Mouse (Mus musculus) hindbrain, embryonic 16.5 days (tissue): ENCODE data around the gene Gm12248. TPM values are rescaled to one million over a fixed set of nuclear protein-coding genes. Genes with fewer than 3 reads are reported as not detected.

Experiments
- ATAC-seq: fragments of 200-750 bp; cut with Nextera tagmentation; 2 replicates; pipeline ENCODE4 v1.8.0; 2017; ENCODE audit warnings: moderate TSS enrichment, moderate library complexity
- H3K27ac ChIP-seq: fragments of 300-500 bp; sonication (generic); 2 replicates; pipeline ENCODE4 v1.5.1; 2014; ENCODE audit warnings: low read depth, mild to moderate bottlenecking, control low read depth, low read length, moderate library complexity
- H3K27me3 ChIP-seq: fragments of 300-500 bp; sonication (generic); replicated peaks from 2 replicates; pipeline ENCODE4 v1.6.1; 2014; ENCODE audit warnings: low read length; ENCODE audit not compliant: control insufficient read depth, insufficient read depth
- H3K36me3 ChIP-seq: fragments of 300-500 bp; sonication (generic); 2 replicates; pipeline ENCODE4 v1.6.1; 2014; ENCODE audit warnings: mild to moderate bottlenecking, low read length, moderate library complexity, mixed read lengths; ENCODE audit not compliant: control insufficient read depth, insufficient read depth
- H3K4me1 ChIP-seq: fragments of 300-500 bp; sonication (generic); 2 replicates; pipeline ENCODE4 v1.6.1; 2014; ENCODE audit warnings: low read depth, low read length; ENCODE audit not compliant: control insufficient read depth, insufficient read depth
- H3K4me2 ChIP-seq: fragments of 300-500 bp; sonication (generic); 2 replicates; pipeline ENCODE4 v1.6.1; 2014; ENCODE audit warnings: mild to moderate bottlenecking, low read length, control low read depth, moderate library complexity
- H3K4me3 ChIP-seq: fragments of 300-500 bp; sonication (generic); 2 replicates; pipeline ENCODE4 v1.5.1; 2014; ENCODE audit warnings: mild to moderate bottlenecking, low read length, control low read depth, moderate library complexity
- H3K9ac ChIP-seq: fragments of 300-500 bp; sonication (generic); 2 replicates; pipeline ENCODE4 v1.6.1; 2014; ENCODE audit warnings: low read depth, mild to moderate bottlenecking, control low read depth, low read length, moderate library complexity
- H3K9me3 ChIP-seq: fragments of 300-500 bp; sonication (generic); 2 replicates; pipeline ENCODE4 v1.6.1; 2014; ENCODE audit warnings: mild to moderate bottlenecking, low read length, moderate library complexity; ENCODE audit not compliant: control insufficient read depth
- WGBS: fragments of 180-500 bp; shearing (Covaris S2); extraction: QIAGEN DNeasy Blood & Tissue Kit; methylation state at CpG from one replicate; pipeline ENCODE4 v1.1.7; 2014; 5-methylcytosine and 5-hydroxymethylcytosine counted together
- polyA plus RNA-seq: library from polyadenylated mRNA; unstranded; fragments of >200 nt; fragmentation: Nextera tagmentation; extraction: Ambion mirVana; gene quantifications from 2 replicates; pipeline ENCODE4 v1.2.1, GENCODE M21; 2015

Gene Gm12248
- polyA plus RNA-seq, 1 experiment from 2014 or later = 0.13 TPM

DNA sequence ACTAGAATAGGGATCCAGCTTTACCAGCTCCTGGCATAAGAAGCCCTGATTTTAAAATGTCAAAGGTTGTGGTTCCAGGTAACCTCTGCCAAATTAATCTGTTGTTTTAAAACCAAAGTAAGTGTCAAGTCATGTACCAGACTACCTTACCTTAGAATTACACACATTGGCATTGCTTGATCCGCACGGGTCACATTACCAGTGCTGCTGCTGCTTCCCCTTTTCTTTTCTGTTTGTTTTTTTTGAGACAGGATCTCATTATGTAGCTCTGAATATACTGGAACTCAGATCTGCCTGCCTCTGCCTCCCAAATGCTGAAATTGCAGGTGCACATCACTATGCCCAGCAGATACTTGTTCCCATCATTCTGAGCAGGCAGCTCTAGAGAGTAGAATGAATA lies 63.1 kb downstream of the Gm12248 start:
- no peak overlapping the region for H3K27ac ChIP-seq
- no peaks in the 10 kb centered on the region for H3K36me3 ChIP-seq
- H3K9me3 ChIP-seq = no peaks in the 10 kb centered on the region
- no peak overlapping the region for H3K4me3 ChIP-seq
- 84% methylated on average over 2 of the region's 2 CpGs for WGBS
- no peaks in the 10 kb centered on the region for H3K27me3 ChIP-seq
- no peak overlapping the region for H3K9ac ChIP-seq
- H3K4me2 ChIP-seq = no peak overlapping the region
- ATAC-seq = no peak
- no peaks in the 10 kb centered on the region; the same call in 1 of the 2 replicates for H3K4me1 ChIP-seq

- Histone ChIP-seq H3K27me3 (no peaks in the 10 kb centered on the region), H3K27ac (no peak overlapping the region)
- ATAC-seq = no peak
Observed at GRCm38 (mm10) chr11:58028981-58029380, 64.0 kb downstream of the Gm12248 start.

DNA sequence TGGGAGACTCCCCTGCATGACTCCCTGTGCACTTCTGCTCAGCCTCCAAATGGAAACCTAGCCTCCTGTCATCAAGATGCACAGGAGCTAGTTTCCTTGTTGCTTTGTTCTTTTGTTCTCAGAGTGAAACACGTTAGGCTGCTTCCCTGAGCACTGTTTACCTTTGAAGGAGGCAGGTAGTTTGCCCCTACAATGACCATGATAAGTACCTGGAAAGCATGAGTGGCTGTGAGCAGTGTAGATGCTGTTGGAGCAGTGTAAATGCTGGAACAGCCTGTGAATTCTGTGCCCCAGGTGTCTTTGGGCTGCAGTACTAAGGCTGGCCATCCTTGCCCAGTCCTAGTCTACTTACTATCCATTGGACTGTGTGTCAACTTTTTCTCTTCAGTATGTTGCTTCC lies 66.1 kb downstream of the Gm12248 start:
- Histone ChIP-seq H3K9me3 (no peaks in the 10 kb centered on the region), H3K27me3 (no peaks in the 10 kb centered on the region), H3K36me3 (no peaks in the 10 kb centered on the region), H3K27ac (no peak overlapping the region), H3K4me3 (no peak overlapping the region), H3K4me1 (peaks cover 2% of the 10 kb centered on the region; the same call in 1 of the 2 replicates), H3K9ac (no peak overlapping the region), H3K4me2 (no peak overlapping the region)
- ATAC-seq = no peak
- 92% methylated on average over 1 of the region's 1 CpGs for WGBS

More at GRCm38 (mm10) chr11:58028981-58029380, 64.0 kb downstream of the Gm12248 start:
- Histone ChIP-seq H3K36me3 (no peaks in the 10 kb centered on the region), H3K4me2 (no peak overlapping the region), H3K4me1 (no peaks in the 10 kb centered on the region; the same call in 1 of the 2 replicates), H3K4me3 (no peak overlapping the region), H3K9ac (no peak overlapping the region), H3K9me3 (no peaks in the 10 kb centered on the region)
- 91% methylated on average over 1 of the region's 1 CpGs for WGBS

- Histone ChIP-seq H3K4me2 (no peak overlapping the region), H3K27me3 (no peaks in the 10 kb centered on the region), H3K36me3 (no peaks in the 10 kb centered on the region), H3K27ac (no peak overlapping the region), H3K9ac (no peak overlapping the region), H3K4me3 (no peak overlapping the region), H3K4me1 (peaks cover 7% of the 10 kb centered on the region; the same call in 1 of the 2 replicates), H3K9me3 (no peaks in the 10 kb centered on the region)
- no peak for ATAC-seq
- WGBS = 72% methylated on average over 3 of the region's 3 CpGs
Observed at GRCm38 (mm10) chr11:58026337-58026736, 66.6 kb downstream of the Gm12248 start.

GRCm38 (mm10) chr11:58025881-58026280 lies 67.1 kb downstream of the Gm12248 start:
- ATAC-seq = no peak
- H3K9me3 ChIP-seq = no peaks in the 10 kb centered on the region
- no peaks in the 10 kb centered on the region for H3K36me3 ChIP-seq
- H3K4me1 ChIP-seq = peaks cover 11% of the 10 kb centered on the region
- no peaks in the 10 kb centered on the region for H3K27me3 ChIP-seq
- 85% methylated on average over 4 of the region's 4 CpGs for WGBS
- H3K27ac ChIP-seq = no peak overlapping the region
- no peak overlapping the region for H3K4me3 ChIP-seq
- no peak overlapping the region for H3K4me2 ChIP-seq
- no peak overlapping the region for H3K9ac ChIP-seq

GRCm38 (mm10) chr11:58024671-58025070 lies 68.3 kb downstream of the Gm12248 start:
- Histone ChIP-seq H3K9ac (no peak overlapping the region), H3K4me2 (no peak overlapping the region), H3K36me3 (no peaks in the 10 kb centered on the region), H3K4me1 (peaks cover 14% of the 10 kb centered on the region), H3K4me3 (no peak overlapping the region), H3K27ac (no peak overlapping the region), H3K27me3 (no peaks in the 10 kb centered on the region), H3K9me3 (no peaks in the 10 kb centered on the region)
- ATAC-seq = no peak
- WGBS = 80% methylated on average over 2 of the region's 2 CpGs

- no peak overlapping the region for H3K4me3 ChIP-seq
- peaks cover 14% of the 10 kb centered on the region for H3K4me1 ChIP-seq
- H3K27ac ChIP-seq = no peak overlapping the region
- no peak overlapping the region for H3K4me2 ChIP-seq
- 91% methylated on average over 1 of the region's 1 CpGs for WGBS
- no peaks in the 10 kb centered on the region for H3K36me3 ChIP-seq
- no peaks in the 10 kb centered on the region for H3K9me3 ChIP-seq
- ATAC-seq = no peak
- H3K27me3 ChIP-seq = no peaks in the 10 kb centered on the region
- H3K9ac ChIP-seq = no peak overlapping the region
Observed at GRCm38 (mm10) chr11:58024271-58024670, 68.7 kb downstream of the Gm12248 start.

GRCm38 (mm10) chr11:58021618-58022017 lies 71.3 kb downstream of the Gm12248 start:
- no peak for ATAC-seq
- Histone ChIP-seq H3K4me1 (peaks cover 27% of the 10 kb centered on the region), H3K9me3 (no peaks in the 10 kb centered on the region), H3K27ac (no peak overlapping the region), H3K36me3 (no peaks in the 10 kb centered on the region), H3K9ac (no peak overlapping the region), H3K27me3 (no peaks in the 10 kb centered on the region), H3K4me3 (no peak overlapping the region), H3K4me2 (no peak overlapping the region)
- 38% methylated on average over 2 of the region's 2 CpGs for WGBS

GRCm38 (mm10) chr11:58021095-58021494 lies 71.8 kb downstream of the Gm12248 start:
- H3K4me3 ChIP-seq = no peak overlapping the region
- H3K27ac ChIP-seq = no peak overlapping the region; the same call in 1 of the 2 replicates

GRCm38 (mm10) chr11:58018701-58019100 lies 74.2 kb downstream of the Gm12248 start:
- no peak overlapping the region for H3K27ac ChIP-seq

More at GRCm38 (mm10) chr11:58021095-58021494, 71.8 kb downstream of the Gm12248 start:
- H3K9ac ChIP-seq = no peak overlapping the region
- H3K36me3 ChIP-seq = no peaks in the 10 kb centered on the region
- H3K9me3 ChIP-seq = no peaks in the 10 kb centered on the region
- H3K4me1 ChIP-seq = peaks cover 27% of the 10 kb centered on the region
- H3K4me2 ChIP-seq = no peak overlapping the region
- ATAC-seq = no peak
- no peaks in the 10 kb centered on the region for H3K27me3 ChIP-seq
- 67% methylated on average over 1 of the region's 1 CpGs for WGBS

More at GRCm38 (mm10) chr11:58018701-58019100, 74.2 kb downstream of the Gm12248 start:
- Histone ChIP-seq H3K36me3 (no peaks in the 10 kb centered on the region), H3K4me3 (no peak overlapping the region), H3K4me2 (no peak overlapping the region), H3K4me1 (peaks cover 27% of the 10 kb centered on the region), H3K9ac (no peak overlapping the region), H3K9me3 (no peaks in the 10 kb centered on the region), H3K27me3 (no peaks in the 10 kb centered on the region)
- ATAC-seq = no peak
- 97% methylated on average over 4 of the region's 4 CpGs for WGBS
